Mouse (Mus musculus) olfactory bulb, adult 2 months (tissue): ENCODE results near the gene Rtn2. TPM values are rescaled to one million over a fixed set of nuclear protein-coding genes. Genes with fewer than 3 reads are reported as not detected.

ENCODE experiments used
- H3K27ac ChIP-seq: fragments of 200-500 bp; 2 replicates; pipeline ENCODE4 v1.5.1; 2012; ENCODE audit warnings: low read depth, low read length; ENCODE audit not compliant: insufficient read depth
- H3K4me1 ChIP-seq: fragments of 200-500 bp; 2 replicates; pipeline ENCODE4 v1.6.1; 2012; ENCODE audit warnings: low read length; ENCODE audit not compliant: control insufficient read depth, insufficient read depth
- H3K4me3 ChIP-seq: fragments of 200-500 bp; 2 replicates; pipeline ENCODE4 v1.5.1; 2012; ENCODE audit warnings: mild to moderate bottlenecking, low read depth, low read length, moderate library complexity; ENCODE audit not compliant: insufficient read depth
- CTCF ChIP-seq: fragments of 200-500 bp; IDR thresholded peaks from 2 replicates; pipeline ENCODE4 v1.5.1; 2012; ENCODE audit warnings: low read depth, mild to moderate bottlenecking, low read length, moderate library complexity; ENCODE audit not compliant: insufficient read depth
- POLR2A ChIP-seq: fragments of 200-500 bp; IDR thresholded peaks from 2 replicates; pipeline ENCODE4 v1.6.1; 2012; ENCODE audit warnings: mild to moderate bottlenecking, low read depth, low read length, moderate library complexity; ENCODE audit not compliant: insufficient read depth
- WGBS: fragments of 180-500 bp; shearing (Covaris S2); methylation state at CpG from one replicate; pipeline ENCODE4 v1.1.7; 2018; 5-methylcytosine and 5-hydroxymethylcytosine counted together
- polyA plus RNA-seq: library from polyadenylated mRNA; stranded (reverse); fragments of >200 nt; gene quantifications from 2 replicates; pipeline ENCODE4 v1.2.4, GENCODE M21; 2012; ENCODE audit warnings: low replicate concordance; ENCODE audit not compliant: missing spikeins, insufficient read depth, insufficient read length

The Rtn2 gene
- polyA plus RNA-seq, 1 experiment: not detected

- Histone ChIP-seq H3K4me3 (no peak overlapping the region), H3K27ac (no peak overlapping the region), H3K4me1 (peaks cover 40% of the 10 kb centered on the region)
- no peak for TF ChIP-seq CTCF
- TF ChIP-seq POLR2A: no peak
- 25% methylated on average over 10 of the region's 10 CpGs for whole genome bisulfite sequencing
Observed at GRCm38 (mm10) chr7:19341250-19341649, 58.8 kb downstream of the Rtn2 start.

GRCm38 (mm10) chr7:19341761-19342409 is 59.5 kb downstream of the Rtn2 start:
- H3K4me3 ChIP-seq: peak overlapping the region; percentile 57
- under 1% methylated on average over 41 of the region's 41 CpGs for WGBS
- TF ChIP-seq POLR2A (no peak), CTCF (no peak)
- peaks cover 39% of the 10 kb centered on the region for H3K4me1 ChIP-seq
- H3K27ac ChIP-seq: peak overlapping the region; percentile 61

GRCm38 (mm10) chr7:19342481-19343027 is 60.1 kb downstream of the Rtn2 start:
- Histone ChIP-seq H3K4me1 (peaks cover 32% of the 10 kb centered on the region), H3K27ac (peak overlapping the region; percentile 61), H3K4me3 (peak overlapping the region; percentile 57)
- TF ChIP-seq POLR2A: no peak
- TF ChIP-seq CTCF: peak; percentile 96
- WGBS: under 1% methylated on average over 27 of the region's 27 CpGs

GRCm38 (mm10) chr7:19343210-19343808 is 60.9 kb downstream of the Rtn2 start:
- no peak for TF ChIP-seq POLR2A
- peak; percentile 81; the same call in 1 of the 2 replicates for TF ChIP-seq CTCF
- H3K27ac ChIP-seq: no peak overlapping the region
- 2% methylated on average over 11 of the region's 11 CpGs for WGBS
- H3K4me3 ChIP-seq: peak overlapping the region; percentile 19; the same call in 1 of the 2 replicates
- peaks cover 25% of the 10 kb centered on the region for H3K4me1 ChIP-seq

DNA sequence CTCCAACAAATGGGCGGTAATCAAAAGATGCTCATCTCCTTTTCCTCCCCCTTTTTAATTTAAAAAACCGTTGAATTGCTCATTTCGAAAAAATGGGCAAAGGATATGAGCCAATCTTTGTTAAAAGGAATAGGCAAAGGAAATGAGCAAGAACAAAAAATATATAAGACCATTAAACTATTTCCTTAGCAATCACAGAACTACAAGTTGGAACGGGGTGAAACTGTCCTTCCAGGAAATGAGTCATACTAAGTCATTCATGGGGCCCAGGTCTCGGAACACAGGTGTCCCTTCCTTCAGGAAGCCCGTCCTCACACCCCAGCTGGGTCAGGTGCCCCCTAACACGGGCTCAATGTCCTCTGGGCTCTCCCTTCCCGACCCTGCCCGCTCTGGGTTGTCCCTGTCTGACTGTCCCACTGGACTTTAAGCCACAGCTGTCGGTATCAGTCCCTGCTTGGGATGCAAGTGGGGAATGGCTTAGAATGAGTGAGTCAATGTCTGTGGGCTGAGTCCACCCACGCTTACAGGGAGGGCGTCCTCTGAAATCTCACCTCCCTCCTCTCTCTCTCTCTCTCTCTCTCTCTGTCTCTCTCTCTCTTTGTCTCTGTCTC is 61.9 kb downstream of the Rtn2 start, which contains the start of gene Ercc1:
Ercc1 (plus strand) TSS at position 542 of the 611 bp plus-strand sequence.
- Histone ChIP-seq H3K4me1 (peaks cover 21% of the 10 kb centered on the region), H3K4me3 (peak within 1 kb of the TSS; percentile 77), H3K27ac (peak within 1 kb of the TSS; percentile 91)
- 21% methylated on average over 12 of the region's 12 CpGs for WGBS
- no peak for TF ChIP-seq CTCF

DNA sequence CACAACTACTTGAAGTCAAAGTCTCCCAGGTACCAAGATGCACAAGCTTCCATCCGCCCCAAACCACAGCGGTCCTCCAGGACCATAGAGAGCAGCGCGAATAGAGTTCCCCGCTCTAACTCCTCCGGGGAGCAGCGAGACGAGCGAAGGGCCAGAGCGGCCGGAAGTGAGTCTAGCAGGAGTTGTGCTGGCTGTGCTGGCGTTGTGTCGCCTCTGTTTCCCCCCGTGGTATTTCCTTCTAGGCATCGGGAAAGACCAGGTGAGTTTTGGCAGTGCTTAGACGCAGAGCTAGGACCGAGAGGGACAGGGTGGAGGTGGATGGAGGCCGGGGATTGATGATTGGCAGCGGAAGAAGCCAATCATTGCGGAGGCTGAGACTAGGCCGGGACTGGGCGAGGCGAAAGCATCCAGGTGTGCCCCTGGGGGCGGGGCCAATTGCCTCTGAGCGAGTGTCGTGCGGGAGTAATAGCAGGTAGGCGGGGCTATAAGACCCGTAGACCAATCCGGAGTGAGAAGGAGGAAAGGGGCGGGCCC is 62.6 kb downstream of the Rtn2 start:
- peak overlapping the region; percentile 77 for H3K4me3 ChIP-seq
- under 1% methylated on average over 31 of the region's 31 CpGs for WGBS
- H3K27ac ChIP-seq: peak overlapping the region; percentile 91

More for the DNA sequence above, 62.6 kb downstream of the Rtn2 start:
- no peak for TF ChIP-seq CTCF
- peak; percentile 47; the same call in 1 of the 2 replicates for TF ChIP-seq POLR2A
- peaks cover 21% of the 10 kb centered on the region for H3K4me1 ChIP-seq

Other genes with a start within 250 kb of the Rtn2 start
- gene Rsph6a, start 227.9 kb upstream of the Rtn2 start, polyA plus RNA-seq: not detected in 2 replicates
- gene Dmwd, start 206.4 kb upstream of the Rtn2 start, polyA plus RNA-seq: not detected in 2 replicates
- gene Dmpk, start 198.8 kb upstream of the Rtn2 start, polyA plus RNA-seq: not detected in 2 replicates
- gene Six5, start 188.0 kb upstream of the Rtn2 start, polyA plus RNA-seq: not detected in 2 replicates
- gene Gm4969, start 164.3 kb upstream of the Rtn2 start, polyA plus RNA-seq: not detected in 2 replicates
- gene Fbxo46, start 162.8 kb upstream of the Rtn2 start, polyA plus RNA-seq: not detected in 2 replicates
- not detected in 2 replicates for gene Qpctl, start 133.3 kb upstream of the Rtn2 start, polyA plus RNA-seq
- not detected in 2 replicates for gene Snrpd2, start 132.9 kb upstream of the Rtn2 start, polyA plus RNA-seq
- gene Gipr, start 116.5 kb upstream of the Rtn2 start, polyA plus RNA-seq: not detected in 2 replicates
- gene Eml2, start 106.2 kb upstream of the Rtn2 start, polyA plus RNA-seq: not detected in 2 replicates
- not detected in 2 replicates for gene Gpr4, start 70.1 kb upstream of the Rtn2 start, polyA plus RNA-seq
- gene Opa3, start 54.3 kb upstream of the Rtn2 start, polyA plus RNA-seq: not detected in 2 replicates
- gene Vasp, start 10.8 kb upstream of the Rtn2 start, polyA plus RNA-seq: not detected in 2 replicates
- not detected in 2 replicates for gene Ppm1n, start 2.6 kb upstream of the Rtn2 start, polyA plus RNA-seq
- not detected in 2 replicates for gene Fosb, start 27.4 kb downstream of the Rtn2 start, polyA plus RNA-seq
- gene Ercc1, start 62.2 kb downstream of the Rtn2 start, polyA plus RNA-seq: not detected in 2 replicates
- not detected in 2 replicates for gene Cd3eap, start 76.9 kb downstream of the Rtn2 start, polyA plus RNA-seq
- gene Ppp1r13l, start 77.1 kb downstream of the Rtn2 start, polyA plus RNA-seq: not detected in 2 replicates
- gene Ercc2, start 99.4 kb downstream of the Rtn2 start, polyA plus RNA-seq: not detected in 2 replicates
- gene Klc3, start 121.5 kb downstream of the Rtn2 start, polyA plus RNA-seq: not detected in 2 replicates
- not detected in 2 replicates for gene Ckm, start 122.2 kb downstream of the Rtn2 start, polyA plus RNA-seq
- gene Mark4, start 176.2 kb downstream of the Rtn2 start, polyA plus RNA-seq: not detected in 2 replicates
- gene Exoc3l2, start 180.7 kb downstream of the Rtn2 start, polyA plus RNA-seq: not detected in 2 replicates
- gene Bloc1s3, start 225.7 kb downstream of the Rtn2 start, polyA plus RNA-seq: not detected in 2 replicates
- gene Trappc6a, start 225.8 kb downstream of the Rtn2 start, polyA plus RNA-seq: not detected in 2 replicates
- not detected in 2 replicates for gene Nkpd1, start 235.2 kb downstream of the Rtn2 start, polyA plus RNA-seq